In the genomic region with DNA sequence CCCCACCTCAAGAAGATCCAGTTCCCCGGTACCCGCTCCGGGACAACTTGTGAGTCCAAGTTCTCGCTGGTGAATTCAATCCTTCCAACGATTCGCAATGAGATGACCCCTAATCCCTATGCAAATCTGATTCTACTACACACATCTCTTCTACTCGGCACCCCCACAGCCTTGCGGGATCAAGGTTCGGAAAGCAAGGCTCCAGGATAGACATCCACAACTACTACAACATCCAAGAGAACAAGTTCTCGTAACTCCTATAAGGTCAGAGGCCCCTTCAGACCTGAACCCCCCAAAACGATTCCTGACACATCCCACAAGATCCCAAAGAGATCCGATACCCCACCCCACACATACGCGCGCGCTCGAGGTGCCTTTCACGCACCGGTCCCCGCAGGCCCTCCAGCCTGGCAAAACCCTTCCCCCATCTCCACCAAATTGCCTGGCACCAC, we compare ENCODE assay signal across 8 mouse cellular contexts. TPM values are rescaled to one million over a fixed set of nuclear protein-coding genes. Genes with fewer than 3 reads are reported as not detected.
DNase-seq lines count a peak whose midpoint lies in the region; ATAC-seq and TF ChIP-seq lines count a peak whose summit lies in the region.
"Had no signal": no experiment of that assay in that cellular context is flagged by ENCODE, and none has a peak within 500 bp of the region (broad histone marks: within the 10 kb centered on the region; RNA-seq: fewer than 3 reads in every experiment).

No protein-coding gene starts in this region.

- TF ChIP-seq CTCF in lung, embryonic 14.5 days (IDR thresholded peaks at IDR 0.05; ENCODE audit: low read depth): no peak

- no peaks in the 10 kb centered on the region for H3K9me3 ChIP-seq in lung, embryonic 14.5 days (ENCODE audit: low read depth, low read length)
- H3K9me3 ChIP-seq in liver, embryonic 15.5 days (replicated peaks): no peaks in the 10 kb centered on the region

- peaks cover 10% of the 10 kb centered on the region; the same call in 1 of the 2 replicates for H3K4me1 ChIP-seq in lung, embryonic 14.5 days (ENCODE audit: insufficient read depth)
- H3K4me1 ChIP-seq in liver, embryonic 15.5 days (replicated peaks): peaks cover 12% of the 10 kb centered on the region; the same call in 1 of the 2 replicates

- peak overlapping the region; percentile 97 for H3K27ac ChIP-seq in lung, embryonic 14.5 days (ENCODE audit: low read depth)
- peak overlapping the region; percentile 48 for H3K27ac ChIP-seq in liver, embryonic 15.5 days (replicated peaks)

- peak overlapping the region; percentile 88 for H3K4me3 ChIP-seq in lung, embryonic 14.5 days (ENCODE audit: low read depth, low read length)
- H3K4me3 ChIP-seq in liver, embryonic 15.5 days (replicated peaks): peak overlapping the region; percentile 60

- peaks cover 22% of the 10 kb centered on the region for H3K36me3 ChIP-seq in lung, embryonic 14.5 days (ENCODE audit: insufficient read depth)
- no peaks in the 10 kb centered on the region for H3K36me3 ChIP-seq in liver, embryonic 15.5 days (replicated peaks)

- ATAC-seq in lung, embryonic 14.5 days (ENCODE audit: insufficient read depth): no peak; the same call in 1 of the 2 replicates
- 0 out of 2 replicates have a peak, but pooled peaks have one; percentile 1 for ATAC-seq in granulocyte monocyte progenitor cell, adult 5-6 weeks (replicated peaks; ENCODE audit: poor library complexity, severe bottlenecking)
- ATAC-seq in liver, embryonic 15.5 days (ENCODE audit: insufficient read depth): no peak

- DNase-seq in lung, embryonic 14.5 days: no peak
- DNase-seq in lung, postnatal 14 days: no peak
- peak; percentile 29 for DNase-seq in ZHBTc4 (ENCODE audit: low read depth, low spot score)
- DNase-seq in adrenal gland, adult 2 months: no peak
- no peak for DNase-seq in adrenal gland, postnatal 36 days

- peak overlapping the region; percentile 98 for H3K9ac ChIP-seq in lung, embryonic 14.5 days
- H3K9ac ChIP-seq in liver, embryonic 15.5 days: peak overlapping the region; percentile 48

- under 1% methylated on average over 20 of the region's 20 CpGs for WGBS in lung, embryonic 14.5 days
- WGBS in liver, embryonic 15.5 days (ENCODE audit: insufficient replicate concordance): under 1% methylated on average over 20 of the region's 20 CpGs

- peak overlapping the region; percentile 76 for H3K4me2 ChIP-seq in lung, embryonic 14.5 days
- peak overlapping the region; percentile 74 for H3K4me2 ChIP-seq in liver, embryonic 15.5 days

- H3K27me3 ChIP-seq in lung, embryonic 14.5 days (ENCODE audit: insufficient read depth, low read length): no peaks in the 10 kb centered on the region
- peaks cover 59% of the 10 kb centered on the region for H3K27me3 ChIP-seq in liver, embryonic 15.5 days

RNA-seq across cellular contexts. Expression of gene Inppl1, which starts 0.8 kb away (rescaled TPM):
- polyA plus RNA-seq in lung, embryonic 14.5 days (2014; fragmentation: Nextera tagmentation; extraction: Ambion mirVana): 35.6 and 37.4 TPM in 2 replicates
- total RNA-seq in granulocyte monocyte progenitor cell, adult 5-6 weeks (2014; fragmentation: Nextera tagmentation): 2.0 and 6.5 TPM in 2 replicates
- 7.5 and 11.7 TPM in 2 replicates for total RNA-seq in granulocyte monocyte progenitor cell, adult 5-6 weeks (2017)
- polyA plus RNA-seq in liver, embryonic 15.5 days (2015; fragmentation: Nextera tagmentation; extraction: Ambion mirVana): 6.3 and 7.0 TPM in 2 replicates
- 10 to 100 TPM; 81.2 to 90.1 TPM for total RNA-seq in adrenal gland, adult 2 months (2021)
- polyA plus RNA-seq in adrenal gland, adult 2 months (2012; rRNA removed): 139 and 142 TPM in 2 replicates
- 10 to 100 TPM; 81.8 to 82.2 TPM for total RNA-seq in adrenal gland, postnatal 36 days (2021)

RNA-seq across cellular contexts. Expression of gene Phox2a, which starts 19.1 kb away (rescaled TPM):
- 0.34 and 0.67 TPM in 2 replicates for polyA plus RNA-seq in lung, embryonic 14.5 days (2014; fragmentation: Nextera tagmentation; extraction: Ambion mirVana)
- total RNA-seq in granulocyte monocyte progenitor cell, adult 5-6 weeks (2014; fragmentation: Nextera tagmentation): not detected in 2 replicates
- total RNA-seq in granulocyte monocyte progenitor cell, adult 5-6 weeks (2017): not detected in 2 replicates
- polyA plus RNA-seq in liver, embryonic 15.5 days (2015; fragmentation: Nextera tagmentation; extraction: Ambion mirVana): not detected in 2 replicates
- total RNA-seq in adrenal gland, adult 2 months (2021): 10 to 100 TPM; 15.6 to 45.9 TPM
- polyA plus RNA-seq in adrenal gland, adult 2 months (2012; rRNA removed): 40.1 and 48.0 TPM in 2 replicates
- total RNA-seq in adrenal gland, postnatal 36 days (2021): 10 to 100 TPM; 17.3 to 19.4 TPM
- polyA plus RNA-seq: gonadal fat pad, adult 2 months had no signal

RNA-seq across cellular contexts. Expression of gene Folr2, which starts 19.8 kb away (rescaled TPM):
- 2.6 and 2.8 TPM in 2 replicates for polyA plus RNA-seq in lung, embryonic 14.5 days (2014; fragmentation: Nextera tagmentation; extraction: Ambion mirVana)
- not detected in 2 replicates for total RNA-seq in granulocyte monocyte progenitor cell, adult 5-6 weeks (2014; fragmentation: Nextera tagmentation)
- not detected in 2 replicates for total RNA-seq in granulocyte monocyte progenitor cell, adult 5-6 weeks (2017)
- 6.1 and 7.7 TPM in 2 replicates for polyA plus RNA-seq in liver, embryonic 15.5 days (2015; fragmentation: Nextera tagmentation; extraction: Ambion mirVana)
- 1 to 10 TPM; 3.2 to 4.5 TPM for total RNA-seq in adrenal gland, adult 2 months (2021)
- polyA plus RNA-seq in adrenal gland, adult 2 months (2012; rRNA removed): 3.9 and 5.0 TPM in 2 replicates
- total RNA-seq in adrenal gland, postnatal 36 days (2021): 1 to 10 TPM; 2.1 to 7.1 TPM

RNA-seq across cellular contexts. Expression of gene Anapc15, which starts 26.3 kb away (rescaled TPM):
- 85.9 and 90.4 TPM in 2 replicates for polyA plus RNA-seq in lung, embryonic 14.5 days (2014; fragmentation: Nextera tagmentation; extraction: Ambion mirVana)
- total RNA-seq in granulocyte monocyte progenitor cell, adult 5-6 weeks (2014; fragmentation: Nextera tagmentation): 111 and 144 TPM in 2 replicates
- total RNA-seq in granulocyte monocyte progenitor cell, adult 5-6 weeks (2017): 80.1 and 145 TPM in 2 replicates
- polyA plus RNA-seq in liver, embryonic 15.5 days (2015; fragmentation: Nextera tagmentation; extraction: Ambion mirVana): 44.5 and 48.0 TPM in 2 replicates
- 10 to 100 TPM; 34.2 to 35.7 TPM for total RNA-seq in adrenal gland, adult 2 months (2021)
- polyA plus RNA-seq in adrenal gland, adult 2 months (2012; rRNA removed): 32.3 and 39.9 TPM in 2 replicates
- 10 to 100 TPM; 27.4 to 33.2 TPM for total RNA-seq in adrenal gland, postnatal 36 days (2021)

RNA-seq across cellular contexts. Expression of gene Folr1, which starts 33.4 kb away (rescaled TPM):
- polyA plus RNA-seq in lung, embryonic 14.5 days (2014; fragmentation: Nextera tagmentation; extraction: Ambion mirVana): 0.20 and 0.73 TPM in 2 replicates
- total RNA-seq in granulocyte monocyte progenitor cell, adult 5-6 weeks (2014; fragmentation: Nextera tagmentation): not detected in 2 replicates
- total RNA-seq in granulocyte monocyte progenitor cell, adult 5-6 weeks (2017): not detected in 2 replicates
- polyA plus RNA-seq in liver, embryonic 15.5 days (2015; fragmentation: Nextera tagmentation; extraction: Ambion mirVana): 0.24 and 0.62 TPM in 2 replicates
- total RNA-seq in adrenal gland, adult 2 months (2021): 10 to 100 TPM in 1 of 2 experiments, under 1 TPM in 1; 0.86 to 22.0 TPM
- polyA plus RNA-seq in adrenal gland, adult 2 months (2012; rRNA removed): 1.3 and 2.6 TPM in 2 replicates
- 1 to 10 TPM in 1 of 2 experiments, not detected in 1; 4.9 TPM for total RNA-seq in adrenal gland, postnatal 36 days (2021)

Comparison
In these comparisons a context has a peak if more than half of its experiments do, and no peak if none do; other contexts are left out.
1. RNA of gene Inppl1, which starts 0.8 kb away (total RNA-seq): 81.2 to 90.1 TPM in adrenal gland, adult 2 months and 81.8 to 82.2 TPM in adrenal gland, postnatal 36 days; 2.0 to 11.7 TPM in granulocyte monocyte progenitor cell, adult 5-6 weeks; every median in the first group is over 4 times any median in the second.
2. RNA of gene Phox2a, which starts 19.1 kb away (total RNA-seq): 15.6 to 45.9 TPM in adrenal gland, adult 2 months and 17.3 to 19.4 TPM in adrenal gland, postnatal 36 days; not detected in granulocyte monocyte progenitor cell, adult 5-6 weeks; every median in the first group is over 10 times any median in the second.